Mouse (Mus musculus) liver, postnatal 0 days (tissue): ENCODE data around the gene Dupd1. TPM values are rescaled to one million over a fixed set of nuclear protein-coding genes. Genes with fewer than 3 reads are reported as not detected.

Source experiments
- ATAC-seq: fragments of 200-750 bp; cut with Nextera tagmentation; 2 replicates; pipeline ENCODE4 v1.8.0; 2017; ENCODE audit warnings: mild to moderate bottlenecking, moderate library complexity
- DNase-seq: peaks from one replicate; pipeline ENCODE4 v3.0.0-alpha.2; 2016
- H3K27ac ChIP-seq: fragments of 300-500 bp; sonication (generic); 2 replicates; pipeline ENCODE4 v1.5.1; 2014; ENCODE audit warnings: antibody characterized with exemption, moderate library complexity, mild to moderate bottlenecking, low read depth
- H3K27me3 ChIP-seq: fragments of 300-500 bp; sonication (generic); 2 replicates; pipeline ENCODE4 v1.6.1; 2014; ENCODE audit warnings: low read length, control low read depth, mixed read lengths; ENCODE audit not compliant: insufficient read depth
- H3K36me3 ChIP-seq: fragments of 300-500 bp; sonication (generic); replicated peaks from 2 replicates; pipeline ENCODE4 v1.6.1; 2014; ENCODE audit warnings: mild to moderate bottlenecking, control low read depth, low read length, moderate library complexity, mixed read lengths; ENCODE audit not compliant: insufficient read depth
- H3K4me1 ChIP-seq: fragments of 300-500 bp; sonication (generic); 2 replicates; pipeline ENCODE4 v1.6.1; 2014; ENCODE audit warnings: antibody characterized with exemption, mild to moderate bottlenecking, control low read depth; ENCODE audit not compliant: insufficient read depth
- H3K4me2 ChIP-seq: fragments of 300-500 bp; sonication (generic); 2 replicates; pipeline ENCODE4 v1.6.1; 2014; ENCODE audit warnings: low read depth, mild to moderate bottlenecking, low read length, moderate library complexity, mixed read lengths
- H3K4me3 ChIP-seq: fragments of 300-500 bp; sonication (generic); 2 replicates; pipeline ENCODE4 v1.5.1; 2014; ENCODE audit warnings: low read depth, low read length
- H3K9ac ChIP-seq: fragments of 300-500 bp; sonication (generic); replicated peaks from 2 replicates; pipeline ENCODE4 v1.6.1; 2014; ENCODE audit warnings: mild to moderate bottlenecking, moderate library complexity
- H3K9me3 ChIP-seq: fragments of 300-500 bp; sonication (generic); 2 replicates; pipeline ENCODE4 v1.6.1; 2016; ENCODE audit warnings: mild to moderate bottlenecking, control low read depth, low read length, mixed read lengths
- CTCF ChIP-seq: sonication (generic); IDR thresholded peaks from 2 replicates; pipeline ENCODE4 v1.5.1; 2016; ENCODE audit warnings: antibody characterized with exemption, low read depth
- EP300 ChIP-seq: IDR thresholded peaks from 2 replicates; pipeline ENCODE4 v1.6.1; 2016; ENCODE audit warnings: antibody characterized with exemption, low read depth, mild to moderate bottlenecking
- WGBS: fragments of 180-500 bp; shearing (Covaris S2); extraction: QIAGEN DNeasy Blood & Tissue Kit; methylation state at CpG from one replicate; pipeline ENCODE4 v1.1.7; 2014; ENCODE audit not compliant: insufficient replicate concordance; 5-methylcytosine and 5-hydroxymethylcytosine counted together
- polyA plus RNA-seq: library from polyadenylated mRNA; unstranded; fragments of >200 nt; fragmentation: Nextera tagmentation; extraction: Ambion mirVana; gene quantifications from 2 replicates; pipeline ENCODE4 v1.2.1, GENCODE M21; 2015

The Dupd1 gene
- polyA plus RNA-seq, 1 experiment from 2014 or later = not detected

GRCm38 (mm10) chr14:21696186-21696830, 18.1 kb downstream of the Dupd1 start:
- DNase-seq (no peak), ATAC-seq (no peak)
- Histone ChIP-seq H3K27ac (no peak overlapping the region), H3K4me1 (no peaks in the 10 kb centered on the region), H3K4me3 (no peak overlapping the region), H3K4me2 (no peak overlapping the region), H3K36me3 (no peaks in the 10 kb centered on the region), H3K27me3 (no peaks in the 10 kb centered on the region), H3K9me3 (peaks cover 4% of the 10 kb centered on the region; the same call in 1 of the 2 replicates), H3K9ac (no peak overlapping the region)
- TF ChIP-seq EP300 (no peak), CTCF (no peak)
- 72% methylated on average over 7 of the region's 7 CpGs for WGBS

- TF ChIP-seq EP300 = no peak
- no peak for TF ChIP-seq CTCF
- H3K36me3 ChIP-seq = no peaks in the 10 kb centered on the region
- no peaks in the 10 kb centered on the region for H3K27me3 ChIP-seq
- no peak for DNase-seq
- H3K9me3 ChIP-seq = peaks cover 4% of the 10 kb centered on the region; the same call in 1 of the 2 replicates
- no peak overlapping the region for H3K4me3 ChIP-seq
- WGBS = 54% methylated on average over 6 of the region's 6 CpGs
- ATAC-seq = no peak
- no peak overlapping the region for H3K4me2 ChIP-seq
- H3K9ac ChIP-seq = no peak overlapping the region
- H3K27ac ChIP-seq = no peak overlapping the region
- no peaks in the 10 kb centered on the region for H3K4me1 ChIP-seq
Observed at GRCm38 (mm10) chr14:21695020-21695419, 19.4 kb downstream of the Dupd1 start.

GRCm38 (mm10) chr14:21691070-21691469, 23.3 kb downstream of the Dupd1 start:
- Histone ChIP-seq H3K4me2 (no peak overlapping the region), H3K4me3 (no peak overlapping the region), H3K9ac (no peak overlapping the region), H3K27ac (no peak overlapping the region), H3K9me3 (peaks cover 4% of the 10 kb centered on the region; the same call in 1 of the 2 replicates), H3K4me1 (0 out of 2 replicates have a peak, but pooled peaks cover 4% of the 10 kb centered on the region), H3K27me3 (peaks cover 9% of the 10 kb centered on the region; the same call in 1 of the 2 replicates), H3K36me3 (no peaks in the 10 kb centered on the region)
- 80% methylated on average over 3 of the region's 3 CpGs for WGBS
- ATAC-seq = no peak
- TF ChIP-seq EP300 = no peak
- TF ChIP-seq CTCF = no peak
- DNase-seq = no peak

GRCm38 (mm10) chr14:21686376-21687279, 27.7 kb downstream of the Dupd1 start:
- Histone ChIP-seq H3K9me3 (no peaks in the 10 kb centered on the region), H3K4me1 (peaks cover 8% of the 10 kb centered on the region; the same call in 1 of the 2 replicates), H3K27me3 (peaks cover 10% of the 10 kb centered on the region; the same call in 1 of the 2 replicates), H3K9ac (no peak overlapping the region), H3K36me3 (no peaks in the 10 kb centered on the region), H3K4me2 (peak overlapping the region; percentile 43), H3K4me3 (no peak overlapping the region), H3K27ac (no peak overlapping the region)
- no peak for TF ChIP-seq EP300
- ATAC-seq (no peak), DNase-seq (peak; percentile 40)
- 15% methylated on average over 49 of the region's 49 CpGs for WGBS

DNA sequence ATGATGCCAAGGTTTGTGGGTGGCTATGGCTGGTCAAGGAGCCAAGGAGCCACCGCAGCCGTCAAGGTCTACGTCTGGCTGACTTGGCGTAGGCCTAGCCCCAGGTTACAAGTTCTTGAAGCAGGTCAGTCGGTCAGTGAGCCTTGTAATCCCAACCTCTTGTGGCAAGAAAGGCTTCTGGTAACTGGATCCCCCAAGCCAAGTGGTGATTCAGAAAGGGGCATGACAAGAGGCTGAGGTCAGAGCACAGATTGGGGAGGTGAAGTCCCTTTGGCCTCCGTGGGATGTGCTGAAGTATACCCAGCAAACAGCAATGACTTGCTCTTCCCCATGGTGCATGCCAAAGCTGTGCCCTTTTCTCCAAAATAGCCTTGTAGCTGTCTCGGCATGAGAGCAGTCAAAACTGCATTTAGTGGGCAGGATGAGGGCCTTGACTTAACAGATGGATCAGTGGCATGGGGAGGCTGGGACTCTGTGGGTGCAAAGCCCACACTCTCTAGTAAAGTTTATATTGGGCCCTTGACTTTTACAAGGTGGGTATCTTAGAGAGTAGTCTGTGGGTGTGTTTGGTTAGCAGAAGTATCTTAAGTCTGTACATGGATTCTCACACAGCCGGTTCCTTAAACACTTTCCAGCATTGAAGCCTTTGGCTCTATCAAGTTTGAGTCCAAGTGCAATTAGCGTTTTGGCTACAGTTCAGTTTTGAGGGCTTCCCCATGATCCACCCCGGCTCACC, 28.8 kb downstream of the Dupd1 start:
- Histone ChIP-seq H3K9ac (no peak overlapping the region), H3K36me3 (no peaks in the 10 kb centered on the region), H3K27me3 (peaks cover 10% of the 10 kb centered on the region; the same call in 1 of the 2 replicates), H3K4me2 (no peak overlapping the region), H3K27ac (no peak overlapping the region), H3K9me3 (no peaks in the 10 kb centered on the region), H3K4me1 (peaks cover 8% of the 10 kb centered on the region; the same call in 1 of the 2 replicates), H3K4me3 (no peak overlapping the region)
- TF ChIP-seq CTCF (no peak), EP300 (no peak)
- no peak for DNase-seq
- ATAC-seq = no peak
- WGBS = 87% methylated on average over 10 of the region's 10 CpGs

- H3K4me3 ChIP-seq = no peak overlapping the region
- H3K4me1 ChIP-seq = peaks cover 11% of the 10 kb centered on the region; the same call in 1 of the 2 replicates
- no peaks in the 10 kb centered on the region for H3K36me3 ChIP-seq
- peaks cover 10% of the 10 kb centered on the region; the same call in 1 of the 2 replicates for H3K27me3 ChIP-seq
- WGBS = 83% methylated on average over 4 of the region's 4 CpGs
- TF ChIP-seq CTCF = no peak
- TF ChIP-seq EP300 = no peak
- ATAC-seq (no peak), DNase-seq (no peak)
- H3K4me2 ChIP-seq = no peak overlapping the region
- H3K27ac ChIP-seq = no peak overlapping the region
- H3K9ac ChIP-seq = no peak overlapping the region
- H3K9me3 ChIP-seq = no peaks in the 10 kb centered on the region
Observed at GRCm38 (mm10) chr14:21683834-21684233, 30.5 kb downstream of the Dupd1 start.
